Mouse (Mus musculus) urinary bladder, postnatal 10 days (tissue): ENCODE results near the gene Dnah3.

ENCODE experiments used
- DNase-seq: peaks from one replicate; pipeline ENCODE4 v3.0.0; 2022; ENCODE audit warnings: low spot score

The Dnah3 gene

GRCm38 (mm10) chr7:120054016-120054415 is 41.1 kb downstream of the Dnah3 start:
- DNase-seq = no peak

- no peak for DNase-seq
These were observed 44.6 kb downstream of the Dnah3 start for GRCm38 (mm10) chr7:120050447-120050846.

GRCm38 (mm10) chr7:120043990-120044389 is 51.1 kb downstream of the Dnah3 start:
- DNase-seq = no peak

DNA sequence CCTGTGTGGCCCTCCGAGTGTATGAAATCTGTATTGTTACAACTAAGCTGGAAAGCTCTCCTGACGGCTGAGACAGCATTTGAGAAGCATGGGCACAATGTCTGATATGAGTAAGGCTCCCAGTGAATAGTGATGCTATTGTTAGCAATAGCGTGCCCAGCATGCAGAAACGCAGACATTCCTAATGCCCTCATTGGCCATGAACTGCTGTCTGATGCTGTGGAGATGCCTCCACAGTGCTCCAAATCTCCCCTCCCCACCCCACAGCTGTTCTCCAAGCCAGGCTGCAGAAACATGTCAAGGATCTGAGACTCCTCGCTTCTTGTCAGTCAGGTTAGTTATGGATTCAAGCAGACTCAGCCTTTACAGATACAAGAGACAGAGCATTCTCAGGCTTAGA is 58.7 kb downstream of the Dnah3 start:
- no peak for DNase-seq

DNA sequence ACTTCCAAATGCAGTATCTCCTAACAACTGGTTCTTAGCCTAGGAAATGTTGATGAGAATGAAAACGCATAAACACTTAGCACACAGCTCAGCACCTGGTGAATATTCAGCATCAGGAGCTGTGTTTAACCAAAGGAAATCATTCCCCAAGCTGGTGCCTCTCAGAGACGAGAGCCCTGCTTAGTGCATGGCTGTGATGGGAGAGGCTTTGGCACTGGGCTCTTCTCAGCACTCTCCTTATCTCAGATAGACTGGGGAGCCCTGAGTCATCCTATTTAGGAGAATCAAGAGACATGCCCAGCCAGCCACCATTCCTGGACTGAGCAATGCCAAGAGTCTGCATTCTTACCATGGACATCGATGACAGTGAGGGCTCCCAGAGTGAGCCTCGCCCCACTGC is 60.1 kb downstream of the Dnah3 start:
- no peak for DNase-seq

DNA sequence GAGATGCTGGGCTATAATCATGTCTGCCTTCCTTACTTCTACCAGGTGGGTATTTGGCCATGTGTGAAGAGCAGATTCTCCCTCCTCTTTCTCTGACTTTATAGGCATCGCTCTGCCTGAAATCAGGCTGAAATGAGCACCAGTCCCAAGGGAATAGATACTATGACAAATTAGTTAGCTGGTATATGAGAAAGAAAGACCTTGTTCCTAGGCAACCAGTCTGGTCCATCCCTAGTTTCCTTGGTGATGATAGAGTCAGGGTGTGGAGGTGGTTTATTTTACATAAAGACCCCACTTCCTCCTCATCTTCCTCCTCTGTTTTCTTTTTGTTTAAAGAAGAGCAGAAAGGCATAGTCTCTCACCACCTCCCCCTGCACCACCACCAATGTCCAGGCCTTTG is 60.5 kb downstream of the Dnah3 start:
- DNase-seq = no peak

DNA sequence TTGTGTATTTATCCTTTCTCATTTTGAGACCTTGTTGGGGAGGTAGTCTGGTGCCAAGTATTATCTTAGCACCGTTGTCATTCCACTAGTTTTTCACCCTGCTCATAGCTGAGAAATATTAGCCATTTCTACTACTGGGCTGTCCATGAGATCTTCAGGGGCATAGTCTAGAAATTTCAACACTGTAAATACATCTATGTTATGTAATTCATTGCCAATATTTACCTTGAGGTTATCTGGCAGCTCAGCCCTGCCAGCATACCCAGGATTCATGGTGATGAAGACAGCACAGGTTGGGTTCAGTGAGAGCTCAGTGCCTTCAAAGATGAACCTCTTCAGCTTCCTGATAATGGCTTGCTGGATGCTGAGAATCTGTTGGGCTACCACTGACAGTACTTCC is 66.4 kb downstream of the Dnah3 start:
- no peak for DNase-seq

- DNase-seq = no peak
These were observed 98.0 kb downstream of the Dnah3 start for GRCm38 (mm10) chr7:119997066-119997465.

DNA sequence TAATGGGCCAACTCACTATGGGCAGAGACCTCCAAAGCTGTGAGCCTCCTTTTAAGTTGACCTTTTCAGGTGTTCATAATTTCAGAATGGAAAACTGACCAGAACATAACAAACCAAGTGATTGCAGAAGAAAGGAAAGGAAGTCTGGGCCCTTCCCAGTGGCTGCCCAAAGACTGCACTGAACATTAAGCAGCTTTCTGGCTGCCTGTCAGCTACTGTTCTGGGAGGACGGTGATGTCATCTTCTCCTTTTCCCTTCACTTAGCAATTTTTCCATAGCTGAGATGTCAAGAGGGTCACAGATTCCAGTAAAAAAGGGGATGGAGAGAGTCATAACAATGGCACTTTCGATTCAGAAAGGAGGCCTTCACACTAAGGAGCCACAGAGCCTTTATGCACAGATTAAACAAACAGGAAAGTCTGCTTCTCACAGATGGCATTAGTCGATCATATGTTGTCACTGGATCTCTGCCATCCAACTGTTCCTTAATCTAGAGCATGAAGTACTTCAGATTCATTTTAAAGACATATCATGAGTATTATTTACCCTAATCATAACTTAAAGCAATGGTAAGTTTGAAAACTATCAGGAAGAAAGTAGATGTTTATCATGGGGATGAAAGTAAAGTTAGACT is 109.7 kb downstream of the Dnah3 start:
- DNase-seq = no peak

GRCm38 (mm10) chr7:119980170-119980569 is 114.9 kb downstream of the Dnah3 start:
- DNase-seq = no peak

DNA sequence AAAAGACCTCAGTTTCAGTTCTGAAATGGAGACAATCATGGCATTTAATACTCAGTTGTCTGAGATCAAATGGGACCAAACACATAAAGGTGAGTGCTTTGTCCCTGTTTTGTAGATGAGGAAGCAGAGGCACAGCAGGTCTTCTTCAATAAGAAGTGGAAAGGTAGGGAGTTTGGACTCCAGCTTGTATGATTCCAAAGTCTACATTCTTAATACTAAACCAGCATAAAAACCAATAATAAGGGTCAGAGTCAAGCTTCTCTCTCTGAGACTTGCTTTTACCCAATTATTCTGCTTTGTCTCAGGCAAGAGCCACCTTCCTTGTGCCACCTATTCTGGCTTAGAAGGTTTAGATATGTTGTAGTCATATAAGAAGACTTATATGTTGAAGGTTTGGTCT is 116.5 kb downstream of the Dnah3 start:
- no peak for DNase-seq

- no peak for DNase-seq
These were observed 117.5 kb downstream of the Dnah3 start for GRCm38 (mm10) chr7:119977574-119977973.

GRCm38 (mm10) chr7:119976256-119976655 is 118.8 kb downstream of the Dnah3 start:
- DNase-seq = no peak

DNA sequence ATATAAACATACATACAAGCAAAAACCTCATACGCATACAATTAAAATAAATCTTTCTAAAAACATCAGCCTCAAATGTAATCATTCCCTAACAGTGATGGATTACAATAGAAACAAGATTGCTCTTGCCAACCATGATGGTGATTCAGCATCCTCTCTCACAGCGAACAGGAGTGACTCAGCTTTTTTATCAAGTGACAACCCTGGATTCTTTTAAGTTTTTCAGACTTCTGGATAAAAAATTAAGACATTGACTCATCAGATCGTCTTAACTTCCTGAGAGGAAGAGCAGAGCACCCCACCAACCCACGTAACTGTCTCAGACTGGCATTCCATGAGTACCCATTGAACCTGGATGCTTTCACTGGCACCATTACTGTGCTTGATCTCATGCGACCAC is 120.9 kb downstream of the Dnah3 start:
- DNase-seq = no peak

DNA sequence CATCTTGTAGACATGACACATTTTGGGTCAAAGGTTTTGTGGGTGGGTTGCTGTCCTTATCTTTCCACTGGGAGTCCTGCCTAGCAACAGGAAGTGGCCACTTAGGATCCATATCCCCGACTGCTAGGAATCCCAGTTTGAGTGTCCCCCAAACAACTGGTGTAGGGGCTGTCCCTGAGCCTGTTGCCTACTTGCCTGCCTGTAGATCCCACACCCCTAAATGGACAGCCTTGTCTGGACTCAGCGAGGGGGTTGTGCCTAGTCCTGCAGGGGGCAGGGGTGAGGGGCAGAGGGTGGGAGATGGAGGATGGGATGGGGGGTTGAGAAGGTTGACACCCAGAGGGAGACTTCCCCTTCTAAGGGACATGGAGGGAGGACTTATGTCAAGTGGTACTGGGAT is 125.8 kb downstream of the Dnah3 start:
- no peak for DNase-seq

DNA sequence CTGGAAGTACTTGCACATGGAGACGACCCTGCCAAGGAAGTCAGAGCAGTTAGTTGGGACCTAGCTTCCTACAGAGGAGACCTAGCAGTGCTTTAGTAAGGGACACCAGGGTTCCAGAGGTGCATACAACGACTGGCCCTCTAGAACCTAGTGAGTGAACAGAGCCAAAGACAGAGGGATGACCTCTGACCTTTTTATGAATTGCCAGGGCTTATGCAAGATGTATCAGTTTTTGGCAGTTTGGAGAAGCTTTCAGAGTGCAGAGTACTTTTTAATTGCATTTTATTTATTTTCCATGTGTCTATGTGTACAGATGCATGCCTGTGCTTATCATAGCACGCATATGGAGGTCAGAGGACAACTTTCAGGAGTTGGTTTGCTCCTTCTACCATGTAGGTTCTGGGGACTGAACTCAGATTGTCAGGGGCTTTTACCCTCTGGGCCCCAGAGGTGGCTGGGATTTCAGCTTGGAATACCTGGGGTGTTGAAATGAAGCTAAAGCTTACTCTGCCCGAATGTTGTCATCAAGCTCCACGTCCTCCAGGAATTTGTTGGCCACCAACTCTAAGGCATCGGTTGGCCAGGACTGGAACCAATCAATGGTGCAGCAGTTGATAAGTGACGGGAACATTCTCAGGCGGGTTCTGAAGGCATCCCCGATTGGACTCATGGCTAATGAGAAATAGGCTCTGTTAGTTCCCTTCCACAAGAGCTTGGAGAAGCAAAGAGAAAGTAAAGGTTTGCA is 129.3 kb downstream of the Dnah3 start:
- no peak for DNase-seq

- DNase-seq = no peak
These were observed 129.9 kb downstream of the Dnah3 start for GRCm38 (mm10) chr7:119965205-119965604.

GRCm38 (mm10) chr7:119961107-119961506 is 134.0 kb downstream of the Dnah3 start:
- DNase-seq = no peak

GRCm38 (mm10) chr7:119960546-119960945 is 134.5 kb downstream of the Dnah3 start:
- no peak for DNase-seq

GRCm38 (mm10) chr7:119960006-119960405 is 135.1 kb downstream of the Dnah3 start:
- DNase-seq = no peak

- DNase-seq = no peak
These were observed 135.6 kb downstream of the Dnah3 start for GRCm38 (mm10) chr7:119959491-119959890.

DNA sequence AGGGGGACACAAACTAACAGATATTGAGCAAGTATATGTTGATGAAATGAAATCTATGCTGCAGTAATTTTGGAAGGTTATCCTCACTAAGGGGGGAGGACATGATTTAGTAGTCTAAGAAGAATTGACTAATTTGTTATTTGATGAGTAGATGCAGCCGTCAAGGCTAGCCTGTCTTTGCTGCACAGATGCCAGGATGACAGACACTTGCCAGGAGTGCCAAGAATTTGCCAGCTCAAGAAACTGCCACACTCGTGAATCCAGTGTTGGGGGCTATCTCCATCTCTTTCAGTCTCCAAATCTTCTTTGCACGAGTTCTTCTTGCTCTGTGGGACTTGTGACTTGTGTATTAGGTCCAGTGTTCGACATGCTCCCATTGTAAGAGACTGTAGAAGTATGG is 136.0 kb downstream of the Dnah3 start:
- no peak for DNase-seq

- no peak for DNase-seq
These were observed 137.7 kb downstream of the Dnah3 start for GRCm38 (mm10) chr7:119957421-119957820.

GRCm38 (mm10) chr7:119954047-119954446 is 141.0 kb downstream of the Dnah3 start:
- DNase-seq = no peak
